Mouse (Mus musculus) liver, embryonic 15.5 days (tissue): ENCODE results near the gene Ptcd2. TPM values are rescaled to one million over a fixed set of nuclear protein-coding genes. Genes with fewer than 3 reads are reported as not detected.
"Not testable (repeated sequence)": the region's sequence is repeated elsewhere in the genome, so short reads cannot be mapped to it uniquely, and the experiment has no call there.

Experiments used
- ATAC-seq: fragments of 200-750 bp; cut with Nextera tagmentation; 2 replicates; pipeline ENCODE4 v1.8.0; 2017; ENCODE audit warnings: moderate number of reproducible peaks, mild to moderate bottlenecking, moderate library complexity; ENCODE audit not compliant: insufficient read depth
- H3K27ac ChIP-seq: fragments of 300-500 bp; sonication (generic); replicated peaks from 2 replicates; pipeline ENCODE4 v1.5.1; 2015; ENCODE audit warnings: mild to moderate bottlenecking, inconsistent platforms
- H3K27me3 ChIP-seq: fragments of 300-500 bp; sonication (generic); 2 replicates; pipeline ENCODE4 v1.6.1; 2015; ENCODE audit warnings: mild to moderate bottlenecking, inconsistent platforms
- H3K36me3 ChIP-seq: fragments of 300-500 bp; sonication (generic); replicated peaks from 2 replicates; pipeline ENCODE4 v1.6.1; 2015; ENCODE audit warnings: moderate library complexity, mild to moderate bottlenecking, inconsistent platforms
- H3K4me1 ChIP-seq: fragments of 300-500 bp; sonication (generic); replicated peaks from 2 replicates; pipeline ENCODE4 v1.6.1; 2015; ENCODE audit warnings: inconsistent platforms
- H3K4me2 ChIP-seq: fragments of 300-500 bp; sonication (generic); 2 replicates; pipeline ENCODE4 v1.6.1; 2015; ENCODE audit warnings: moderate library complexity, mild to moderate bottlenecking, inconsistent platforms
- H3K4me3 ChIP-seq: fragments of 300-500 bp; sonication (generic); replicated peaks from 2 replicates; pipeline ENCODE4 v1.5.1; 2015; ENCODE audit warnings: mild to moderate bottlenecking, inconsistent platforms
- H3K9ac ChIP-seq: fragments of 300-500 bp; sonication (generic); 2 replicates; pipeline ENCODE4 v1.6.1; 2015; ENCODE audit warnings: moderate library complexity, mild to moderate bottlenecking, inconsistent platforms
- H3K9me3 ChIP-seq: fragments of 300-500 bp; sonication (generic); replicated peaks from 2 replicates; pipeline ENCODE4 v1.6.1; 2016; ENCODE audit warnings: inconsistent platforms
- WGBS: fragments of 180-500 bp; shearing (Covaris S2); methylation state at CpG from one replicate; pipeline ENCODE4 v1.1.7; 2015; ENCODE audit warnings: mixed read lengths; ENCODE audit not compliant: insufficient replicate concordance; 5-methylcytosine and 5-hydroxymethylcytosine counted together
- polyA plus RNA-seq: library from polyadenylated mRNA; unstranded; fragments of >200 nt; fragmentation: Nextera tagmentation; extraction: Ambion mirVana; gene quantifications from 2 replicates; pipeline ENCODE4 v1.2.1, GENCODE M21; 2015

Gene Ptcd2
- polyA plus RNA-seq, 1 experiment from 2014 or later, result 26.2 TPM

GRCm38 (mm10) chr13:99323632-99324336 is 20.7 kb downstream of the Ptcd2 start:
- no peaks in the 10 kb centered on the region for H3K4me1 ChIP-seq
- peaks cover 75% of the 10 kb centered on the region for H3K36me3 ChIP-seq
- no peak overlapping the region for H3K4me3 ChIP-seq
- H3K9me3 ChIP-seq, result no peaks in the 10 kb centered on the region
- ATAC-seq, result no peak
- no peak overlapping the region for H3K9ac ChIP-seq
- H3K4me2 ChIP-seq, result no peak overlapping the region
- WGBS, result 73% methylated on average over 7 of the region's 7 CpGs
- H3K27ac ChIP-seq, result no peak overlapping the region
- H3K27me3 ChIP-seq, result no peaks in the 10 kb centered on the region

GRCm38 (mm10) chr13:99322915-99323314 is 21.6 kb downstream of the Ptcd2 start:
- not testable (repeated sequence) for ATAC-seq, H3K27me3 ChIP-seq, H3K4me2 ChIP-seq, H3K4me1 ChIP-seq, H3K9ac ChIP-seq, H3K9me3 ChIP-seq, H3K27ac ChIP-seq, H3K4me3 ChIP-seq
- WGBS, result 83% methylated on average over 13 of the region's 13 CpGs
- peaks cover 67% of the 10 kb centered on the region for H3K36me3 ChIP-seq

GRCm38 (mm10) chr13:99320453-99320852 is 24.1 kb downstream of the Ptcd2 start:
- H3K36me3 ChIP-seq, result peaks cover 44% of the 10 kb centered on the region
- no peaks in the 10 kb centered on the region for H3K4me1 ChIP-seq
- H3K4me2 ChIP-seq, result no peak overlapping the region
- no peaks in the 10 kb centered on the region for H3K27me3 ChIP-seq
- no peak overlapping the region for H3K4me3 ChIP-seq
- ATAC-seq, result no peak
- H3K27ac ChIP-seq, result no peak overlapping the region
- H3K9me3 ChIP-seq, result no peaks in the 10 kb centered on the region
- no peak overlapping the region for H3K9ac ChIP-seq
- WGBS, result 73% methylated on average over 7 of the region's 7 CpGs

GRCm38 (mm10) chr13:99317058-99317457 is 27.4 kb downstream of the Ptcd2 start:
- Histone ChIP-seq H3K4me2 (no peak overlapping the region), H3K27me3 (no peaks in the 10 kb centered on the region), H3K9me3 (no peaks in the 10 kb centered on the region), H3K27ac (no peak overlapping the region), H3K9ac (no peak overlapping the region), H3K4me3 (no peak overlapping the region), H3K36me3 (peaks cover 21% of the 10 kb centered on the region), H3K4me1 (no peaks in the 10 kb centered on the region)
- 55% methylated on average over 4 of the region's 4 CpGs for WGBS
- ATAC-seq, result no peak

GRCm38 (mm10) chr13:99316366-99316765 is 28.1 kb downstream of the Ptcd2 start:
- no peak for ATAC-seq
- Histone ChIP-seq H3K36me3 (peaks cover 21% of the 10 kb centered on the region), H3K9me3 (no peaks in the 10 kb centered on the region), H3K4me3 (no peak overlapping the region), H3K27me3 (no peaks in the 10 kb centered on the region), H3K4me1 (no peaks in the 10 kb centered on the region), H3K9ac (no peak overlapping the region), H3K27ac (no peak overlapping the region), H3K4me2 (no peak overlapping the region)
- 70% methylated on average over 6 of the region's 6 CpGs for WGBS

GRCm38 (mm10) chr13:99314657-99315181 is 29.8 kb downstream of the Ptcd2 start:
- Histone ChIP-seq H3K4me3 (no peak overlapping the region), H3K36me3 (peaks cover 5% of the 10 kb centered on the region; the same call in 1 of the 2 replicates), H3K4me2 (no peak overlapping the region), H3K27me3 (no peaks in the 10 kb centered on the region), H3K27ac (no peak overlapping the region), H3K4me1 (no peaks in the 10 kb centered on the region), H3K9ac (no peak overlapping the region), H3K9me3 (no peaks in the 10 kb centered on the region)
- 21% methylated on average over 15 of the region's 15 CpGs for WGBS
- ATAC-seq, result no peak

- H3K9me3 ChIP-seq, result no peaks in the 10 kb centered on the region
- no peaks in the 10 kb centered on the region for H3K27me3 ChIP-seq
- H3K9ac ChIP-seq, result no peak overlapping the region
- no peak overlapping the region for H3K4me3 ChIP-seq
- no peak for ATAC-seq
- no peak overlapping the region for H3K27ac ChIP-seq
- WGBS, result 60% methylated on average over 5 of the region's 5 CpGs
- no peaks in the 10 kb centered on the region for H3K4me1 ChIP-seq
- no peaks in the 10 kb centered on the region for H3K36me3 ChIP-seq
- H3K4me2 ChIP-seq, result no peak overlapping the region
These were observed 30.4 kb downstream of the Ptcd2 start for GRCm38 (mm10) chr13:99314098-99314497.

- ATAC-seq, result no peak
- no peaks in the 10 kb centered on the region for H3K9me3 ChIP-seq
- H3K4me2 ChIP-seq, result no peak overlapping the region
- no peak overlapping the region for H3K27ac ChIP-seq
- H3K27me3 ChIP-seq, result no peaks in the 10 kb centered on the region
- H3K36me3 ChIP-seq, result no peaks in the 10 kb centered on the region
- H3K4me1 ChIP-seq, result no peaks in the 10 kb centered on the region
- WGBS, result 65% methylated on average over 8 of the region's 8 CpGs
- no peak overlapping the region for H3K9ac ChIP-seq
- no peak overlapping the region for H3K4me3 ChIP-seq
These were observed 36.1 kb downstream of the Ptcd2 start for GRCm38 (mm10) chr13:99308393-99308792.

- no peaks in the 10 kb centered on the region for H3K36me3 ChIP-seq
- no peak overlapping the region for H3K27ac ChIP-seq
- no peak overlapping the region for H3K4me3 ChIP-seq
- no peaks in the 10 kb centered on the region for H3K27me3 ChIP-seq
- H3K9ac ChIP-seq, result no peak overlapping the region
- no peaks in the 10 kb centered on the region for H3K4me1 ChIP-seq
- 57% methylated on average over 5 of the region's 5 CpGs for WGBS
- no peak overlapping the region for H3K4me2 ChIP-seq
- no peak for ATAC-seq
- no peaks in the 10 kb centered on the region for H3K9me3 ChIP-seq
These were observed 36.6 kb downstream of the Ptcd2 start for GRCm38 (mm10) chr13:99307930-99308359.

- Histone ChIP-seq H3K9me3 (no peaks in the 10 kb centered on the region), H3K4me2 (no peak overlapping the region), H3K4me1 (no peaks in the 10 kb centered on the region), H3K36me3 (no peaks in the 10 kb centered on the region), H3K4me3 (no peak overlapping the region), H3K27me3 (no peaks in the 10 kb centered on the region), H3K27ac (no peak overlapping the region), H3K9ac (no peak overlapping the region)
- 42% methylated on average over 8 of the region's 8 CpGs for WGBS
- no peak for ATAC-seq
These were observed 38.3 kb downstream of the Ptcd2 start for GRCm38 (mm10) chr13:99306164-99306563.

- no peaks in the 10 kb centered on the region for H3K27me3 ChIP-seq
- WGBS, result 52% methylated on average over 1 of the region's 1 CpGs
- H3K27ac ChIP-seq, result no peak overlapping the region
- H3K9ac ChIP-seq, result no peak overlapping the region
- H3K9me3 ChIP-seq, result no peaks in the 10 kb centered on the region
- H3K4me3 ChIP-seq, result no peak overlapping the region
- no peaks in the 10 kb centered on the region for H3K36me3 ChIP-seq
- H3K4me1 ChIP-seq, result no peaks in the 10 kb centered on the region
- no peak overlapping the region for H3K4me2 ChIP-seq
- no peak for ATAC-seq
These were observed 39.3 kb downstream of the Ptcd2 start for GRCm38 (mm10) chr13:99305186-99305585.

- H3K27me3 ChIP-seq, result no peaks in the 10 kb centered on the region
- H3K27ac ChIP-seq, result no peak overlapping the region
- no peak overlapping the region for H3K4me3 ChIP-seq
- H3K4me2 ChIP-seq, result no peak overlapping the region
- H3K9me3 ChIP-seq, result no peaks in the 10 kb centered on the region
- ATAC-seq, result no peak
- WGBS, result 47% methylated on average over 11 of the region's 11 CpGs
- H3K9ac ChIP-seq, result no peak overlapping the region
- no peaks in the 10 kb centered on the region for H3K4me1 ChIP-seq
- H3K36me3 ChIP-seq, result no peaks in the 10 kb centered on the region
These were observed 40.1 kb downstream of the Ptcd2 start for GRCm38 (mm10) chr13:99304365-99304764.
